Mouse (Mus musculus) skeletal muscle tissue, adult 2 months (tissue): ENCODE results near the gene Slc9a1.

ENCODE experiments used
- DNase-seq: peaks from one replicate; pipeline ENCODE4 v3.0.0-alpha.2; 2012; ENCODE audit warnings: low read depth, low spot score

Slc9a1 gene

DNA sequence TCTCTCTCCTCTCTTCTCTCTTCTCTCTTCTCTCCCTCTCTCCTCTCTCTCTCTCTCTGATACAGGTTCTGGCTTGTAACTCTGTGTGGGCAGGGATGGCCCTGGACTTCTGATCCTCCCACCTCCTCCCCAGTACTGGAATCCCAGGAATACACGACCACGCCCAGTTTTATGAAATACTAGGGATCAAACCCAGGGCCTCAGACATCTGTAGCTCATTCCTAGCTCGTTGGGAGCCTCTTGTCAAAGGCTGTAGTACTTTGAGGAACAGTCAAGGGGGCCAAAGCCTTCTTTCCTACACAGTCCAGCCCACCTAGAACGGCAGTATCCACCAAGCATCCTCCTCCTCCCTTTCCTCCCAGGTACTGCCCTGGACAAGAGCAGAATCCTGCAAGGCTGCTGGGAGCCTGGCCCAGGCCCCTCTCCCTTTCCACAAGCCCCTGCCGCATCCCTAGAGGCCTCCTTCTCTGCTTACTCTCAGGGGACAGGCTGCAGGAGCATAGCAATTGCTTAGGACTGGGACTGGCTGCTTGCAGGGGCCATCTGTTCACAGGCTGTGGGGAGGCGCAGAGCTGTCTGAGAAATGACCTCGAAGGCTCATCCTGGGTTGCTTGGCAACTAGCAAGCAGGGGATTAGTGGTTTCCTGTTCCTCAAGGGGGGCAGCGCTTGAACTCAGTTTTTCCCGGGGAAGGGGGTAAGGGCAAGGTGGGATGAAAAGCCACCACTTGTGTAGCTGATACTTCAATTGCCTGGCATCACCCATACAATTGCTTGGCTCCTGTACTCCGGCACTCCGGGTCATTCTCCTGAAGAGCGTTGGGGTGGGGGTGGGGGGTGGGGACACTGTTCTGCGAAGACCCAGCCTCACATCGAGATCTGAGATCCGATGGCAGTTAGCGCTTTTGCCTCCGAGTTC is 70.2 kb downstream of the Slc9a1 start:
- peak; percentile 32 for DNase-seq

DNA sequence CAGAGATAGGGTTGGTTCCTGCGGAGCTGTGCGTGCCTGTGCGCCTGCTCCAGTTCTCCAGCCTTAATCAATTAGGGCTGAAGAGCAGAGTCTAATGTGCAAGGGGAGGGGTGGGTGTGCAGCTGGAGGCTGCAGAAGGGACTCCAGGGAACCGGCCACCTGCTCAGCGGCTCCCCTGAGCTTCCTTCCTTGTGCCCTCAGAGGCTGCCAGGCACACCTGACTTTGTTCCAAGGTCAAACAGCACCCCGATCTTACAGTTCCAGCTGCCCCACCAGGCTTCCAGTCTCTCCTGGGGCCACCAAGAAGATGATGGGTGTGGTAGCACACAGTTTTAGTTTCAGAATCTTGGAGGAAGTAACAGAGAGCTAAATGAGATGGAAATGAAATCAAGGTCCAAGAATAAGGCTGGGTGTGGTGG is 70.9 kb downstream of the Slc9a1 start:
- DNase-seq = peak; percentile 18

DNA sequence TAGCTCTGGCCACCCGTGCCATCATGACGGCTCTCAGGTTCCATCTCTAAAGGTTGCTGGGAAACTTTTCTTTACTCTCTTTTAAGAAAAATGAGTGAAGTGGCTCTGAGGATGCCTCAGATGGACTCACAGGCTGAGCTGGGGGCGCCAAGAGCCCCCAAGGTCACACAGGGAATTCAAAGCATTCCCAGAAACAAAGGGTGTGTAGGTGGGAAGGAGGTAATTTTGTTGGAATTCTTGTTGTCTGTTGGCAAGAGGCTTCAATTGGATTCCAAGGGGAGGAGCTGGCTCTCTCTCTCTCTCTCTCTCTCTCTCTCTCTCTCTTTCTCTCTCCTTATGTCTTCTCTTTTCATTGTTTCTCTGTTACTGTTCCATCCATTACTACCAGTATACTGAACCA is 72.7 kb downstream of the Slc9a1 start:
- no peak for DNase-seq

DNA sequence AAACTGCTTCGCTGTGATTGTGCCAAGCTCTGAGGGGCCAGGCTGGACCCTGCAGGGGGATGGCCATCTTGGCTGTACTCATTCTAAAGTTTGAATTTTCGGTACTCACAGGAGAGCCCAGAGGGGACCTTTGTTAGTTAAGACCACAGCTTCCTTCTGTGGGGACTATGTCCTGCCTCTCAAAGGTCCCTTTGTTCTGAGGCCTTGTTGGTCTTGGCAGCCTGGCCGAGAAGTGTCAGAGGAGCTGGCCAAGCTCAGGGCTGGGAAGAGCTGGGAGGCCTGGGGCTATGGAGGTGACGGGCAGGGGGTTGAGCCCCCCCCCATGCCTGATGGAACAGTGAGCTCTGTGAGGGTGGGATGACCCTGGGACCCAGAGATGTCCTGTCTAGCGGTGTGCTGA is 73.6 kb downstream of the Slc9a1 start:
- DNase-seq = no peak

DNA sequence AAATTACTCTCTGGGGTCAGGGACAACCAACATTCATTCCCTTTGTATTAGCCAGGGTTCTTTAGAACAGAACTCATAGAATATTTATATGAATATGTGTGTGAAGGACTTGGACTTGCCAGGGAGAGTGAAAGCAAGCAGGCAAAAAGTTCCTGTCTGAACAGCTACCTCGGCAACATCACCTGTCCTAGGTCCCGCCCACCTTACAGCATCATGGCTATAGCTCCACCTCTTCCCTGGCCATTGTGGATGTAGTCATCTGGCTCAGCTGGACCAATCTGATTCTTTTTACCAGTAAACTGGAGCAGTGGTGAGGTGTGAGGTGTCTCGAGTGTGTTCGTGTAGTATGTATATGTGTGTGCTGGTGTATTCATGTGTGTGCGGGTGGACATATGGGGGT is 76.2 kb downstream of the Slc9a1 start:
- no peak for DNase-seq

DNA sequence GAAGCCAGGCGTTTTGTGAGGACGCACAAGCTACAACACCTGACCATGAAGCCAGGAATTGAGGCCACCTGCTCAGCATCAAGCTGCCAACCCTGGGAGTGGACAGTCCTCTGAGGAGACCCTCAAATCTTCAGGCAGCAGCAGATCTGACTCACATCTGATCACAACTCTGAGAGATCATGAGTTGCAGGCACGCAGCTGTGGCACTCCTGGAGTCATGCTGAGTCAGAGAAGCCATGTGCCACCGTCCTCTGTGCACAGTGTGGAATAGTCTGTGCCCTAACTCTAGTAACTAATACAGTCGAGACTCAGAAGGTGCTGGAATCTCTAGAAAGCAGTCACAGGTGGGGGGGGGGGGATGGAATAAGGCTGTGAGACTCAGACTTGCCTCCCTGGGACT is 77.9 kb downstream of the Slc9a1 start:
- no peak for DNase-seq

DNA sequence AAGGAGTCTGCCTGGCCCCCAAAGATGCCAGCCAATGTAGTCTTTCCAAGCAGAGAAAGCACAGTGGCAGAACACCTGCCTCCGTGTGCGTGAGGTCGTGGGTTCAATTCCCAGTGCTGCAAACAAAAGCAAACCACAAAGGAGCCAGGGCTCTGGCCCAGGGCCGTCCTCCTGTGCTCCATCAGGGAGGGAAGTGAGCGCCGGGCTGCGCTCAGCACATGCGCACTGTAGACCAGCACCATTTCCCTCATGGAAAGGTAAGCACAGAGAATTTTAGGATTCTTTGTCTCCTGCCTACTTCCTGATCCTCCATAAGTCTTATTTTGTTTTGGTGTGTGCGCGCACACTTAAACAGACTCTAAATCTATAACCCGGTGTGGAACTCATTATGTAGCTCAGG is 78.5 kb downstream of the Slc9a1 start:
- DNase-seq = no peak

DNA sequence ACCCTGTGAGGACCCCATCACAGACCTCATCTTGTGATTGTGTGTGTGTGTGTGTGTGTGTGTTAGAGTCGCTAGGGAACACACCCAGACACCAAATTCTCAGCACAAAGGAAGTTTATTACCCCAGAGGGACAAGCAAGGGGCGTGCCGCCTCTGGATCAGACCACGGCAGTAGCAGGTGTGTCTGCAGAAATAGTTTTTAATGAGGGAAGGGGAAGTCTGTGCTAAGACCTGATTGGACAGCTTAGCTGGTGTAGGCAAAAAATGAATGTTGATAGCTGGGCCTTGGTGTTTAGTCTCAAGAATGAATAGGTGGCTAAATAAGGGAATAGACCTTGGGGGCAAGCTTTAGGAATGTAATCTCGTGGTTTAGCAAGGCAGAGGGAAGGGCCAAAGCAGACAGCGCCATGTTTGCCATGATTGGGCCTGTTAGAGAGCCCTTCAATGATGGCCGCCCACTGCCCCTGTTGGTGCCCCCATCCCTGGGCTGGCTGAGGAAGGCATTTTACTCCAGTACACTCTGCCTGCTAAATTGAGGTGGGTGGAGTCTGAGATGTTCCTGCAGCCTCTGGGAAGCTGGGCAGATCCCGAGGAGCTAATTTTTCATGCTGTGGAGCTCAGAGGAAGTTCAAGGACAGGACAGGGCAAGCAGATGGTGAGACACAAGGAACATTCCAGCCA is 79.3 kb downstream of the Slc9a1 start:
- no peak for DNase-seq

DNA sequence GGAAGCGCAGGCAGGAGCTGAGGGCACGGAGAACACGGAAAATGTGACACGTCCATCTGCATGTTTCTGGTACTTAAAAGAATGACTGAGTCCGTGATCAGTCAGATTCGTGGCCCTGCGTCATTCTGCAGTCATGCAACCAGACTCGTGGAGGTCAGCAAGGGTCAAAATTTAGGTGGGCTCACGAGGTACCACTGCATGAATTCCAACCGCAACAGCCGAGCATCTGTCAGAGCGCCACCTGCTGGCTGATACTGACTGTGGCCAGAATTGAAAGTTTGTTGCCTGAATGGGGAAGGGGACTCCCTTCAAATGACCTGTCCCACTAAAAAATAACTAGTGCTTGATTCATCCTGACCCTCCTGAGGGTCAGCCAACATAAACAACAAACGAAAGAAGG is 80.2 kb downstream of the Slc9a1 start:
- DNase-seq = no peak

DNA sequence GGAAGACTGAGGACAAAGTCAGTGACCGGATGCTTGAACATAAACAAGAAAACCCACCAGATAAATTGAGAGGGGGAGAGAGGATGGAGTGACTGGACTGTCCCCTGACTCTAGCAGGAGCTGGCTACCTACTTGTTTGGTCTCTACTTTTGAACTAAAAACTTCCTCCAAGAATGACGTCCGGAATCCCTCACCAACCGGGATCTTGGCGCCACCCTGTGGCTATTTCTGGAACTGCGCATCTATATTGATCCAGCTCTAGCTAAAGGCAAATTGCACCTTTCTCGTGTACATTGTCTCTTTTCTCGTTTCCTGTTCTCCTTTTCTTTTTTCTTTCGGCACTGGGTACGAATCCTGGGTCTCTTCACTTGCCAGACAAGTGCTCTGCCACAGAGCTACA is 82.0 kb downstream of the Slc9a1 start:
- peak; percentile 51 for DNase-seq

DNA sequence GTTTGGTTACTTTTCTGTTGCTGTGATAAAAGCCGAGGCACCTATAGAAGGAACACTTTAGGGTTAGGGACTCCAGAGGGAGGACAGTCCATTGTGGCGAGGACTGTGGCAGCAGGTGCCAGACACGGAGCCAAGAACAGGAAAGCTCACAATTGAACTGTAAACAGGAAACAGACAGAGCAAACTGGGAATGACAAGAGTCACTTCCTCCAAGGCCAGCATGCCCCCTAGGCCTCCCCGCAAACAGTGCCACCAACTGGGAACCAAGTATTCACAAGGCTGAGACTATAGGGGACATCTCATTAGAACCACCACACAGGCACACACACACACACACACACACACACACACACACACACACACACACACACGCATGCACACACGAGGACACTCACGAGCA is 82.9 kb downstream of the Slc9a1 start:
- DNase-seq = no peak

DNA sequence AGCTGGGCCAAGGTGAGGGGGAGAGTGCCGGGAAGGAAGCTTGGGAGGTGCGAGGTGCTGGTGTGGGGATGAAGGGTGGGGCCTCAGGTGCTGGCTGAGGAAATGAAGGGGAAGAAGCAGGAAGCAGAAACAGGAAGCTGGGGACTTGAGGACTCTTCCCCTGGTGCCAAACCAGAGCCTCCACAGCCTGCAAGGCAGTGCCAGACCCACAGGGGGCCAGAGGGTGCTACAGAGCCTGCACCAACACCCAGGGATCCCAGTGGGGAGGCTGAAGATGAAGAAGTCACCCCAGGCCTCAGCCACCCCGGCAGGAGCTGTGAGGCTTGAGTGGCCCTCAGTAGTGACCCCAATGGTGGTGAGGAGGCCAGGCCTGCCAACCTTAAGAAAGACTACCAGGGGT is 88.5 kb downstream of the Slc9a1 start:
- DNase-seq = no peak

DNA sequence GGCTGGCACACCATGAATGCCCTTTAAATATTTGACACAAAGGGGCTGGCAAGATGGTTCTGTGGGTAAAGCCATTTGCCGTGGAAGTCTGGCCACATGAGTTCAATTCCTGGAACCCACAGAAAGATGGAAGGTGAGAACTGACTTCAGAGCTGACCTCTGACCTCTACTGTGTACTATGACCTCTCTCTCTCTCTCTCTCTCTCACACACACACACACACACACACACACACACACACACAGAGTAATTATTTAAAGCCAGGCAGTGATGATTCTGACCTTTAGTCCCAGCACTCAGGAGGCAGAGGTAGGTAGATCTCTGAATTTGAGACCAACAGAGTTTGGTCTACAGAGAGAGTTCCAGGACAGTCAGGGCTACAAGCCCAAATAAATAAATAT is 90.5 kb downstream of the Slc9a1 start:
- no peak for DNase-seq

DNA sequence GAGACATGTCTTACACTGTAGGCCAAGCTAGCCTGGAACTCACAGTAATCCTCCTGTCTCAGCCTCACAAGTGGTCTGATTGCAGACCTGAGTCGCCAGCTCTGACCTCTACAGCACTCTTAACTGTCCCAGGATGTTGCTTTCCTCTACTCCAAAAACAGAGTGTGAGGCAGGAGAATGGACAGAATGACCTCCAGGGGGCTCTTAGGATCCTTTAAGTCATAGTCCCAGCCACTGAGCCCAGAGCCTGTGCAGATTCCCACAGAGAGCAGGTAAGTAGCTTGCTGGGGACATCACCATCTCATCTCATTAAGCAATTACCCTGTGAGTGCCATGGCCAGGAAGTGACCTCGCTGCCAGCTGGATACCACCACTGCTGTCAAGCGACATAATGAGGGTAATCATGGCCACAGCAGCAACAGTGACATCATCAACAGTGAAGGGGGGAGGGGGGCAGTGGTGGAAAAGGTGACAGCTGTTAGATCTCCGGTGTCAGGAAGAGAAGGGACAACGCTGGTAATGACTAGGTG is 91.4 kb downstream of the Slc9a1 start:
- no peak for DNase-seq

DNA sequence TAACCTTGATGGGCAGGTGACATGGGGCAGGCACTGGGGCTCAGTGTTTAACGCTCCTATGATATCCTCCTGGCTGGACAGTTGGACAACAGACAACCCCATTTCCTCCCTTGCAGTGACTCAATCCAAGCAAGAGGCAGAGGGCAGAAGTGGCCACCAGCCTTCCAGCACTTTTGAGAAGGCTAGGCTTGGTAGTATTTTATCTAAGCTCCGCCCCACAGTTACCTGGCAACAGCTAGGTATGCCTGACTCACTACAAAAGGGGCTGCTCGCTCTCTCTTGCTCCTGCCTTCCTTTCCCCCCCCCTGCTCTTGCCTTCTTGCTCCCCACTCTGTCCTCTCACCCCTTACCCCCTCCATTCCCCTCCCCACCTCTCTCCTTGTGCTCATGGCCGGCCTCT is 91.9 kb downstream of the Slc9a1 start:
- DNase-seq = no peak

DNA sequence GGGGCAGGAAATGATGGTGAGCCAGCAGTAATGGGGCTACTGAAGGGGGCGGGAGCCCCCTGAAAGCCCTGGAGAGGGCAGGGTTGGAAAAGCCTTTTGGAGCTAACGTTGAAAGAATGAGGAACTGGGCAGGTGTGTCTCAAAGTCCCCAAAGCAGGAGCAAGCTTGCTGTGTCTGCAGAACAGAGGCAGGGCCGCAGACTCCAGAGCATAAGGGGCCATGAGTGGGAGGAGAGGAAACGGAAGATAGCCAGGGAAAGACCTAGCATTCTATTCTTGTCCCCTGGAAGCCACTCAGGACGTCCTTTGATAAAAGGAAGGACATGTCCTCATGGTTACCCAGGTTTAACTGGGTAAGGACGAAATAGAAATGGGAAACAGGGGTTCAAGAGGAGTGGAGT is 93.7 kb downstream of the Slc9a1 start:
- DNase-seq = no peak

DNA sequence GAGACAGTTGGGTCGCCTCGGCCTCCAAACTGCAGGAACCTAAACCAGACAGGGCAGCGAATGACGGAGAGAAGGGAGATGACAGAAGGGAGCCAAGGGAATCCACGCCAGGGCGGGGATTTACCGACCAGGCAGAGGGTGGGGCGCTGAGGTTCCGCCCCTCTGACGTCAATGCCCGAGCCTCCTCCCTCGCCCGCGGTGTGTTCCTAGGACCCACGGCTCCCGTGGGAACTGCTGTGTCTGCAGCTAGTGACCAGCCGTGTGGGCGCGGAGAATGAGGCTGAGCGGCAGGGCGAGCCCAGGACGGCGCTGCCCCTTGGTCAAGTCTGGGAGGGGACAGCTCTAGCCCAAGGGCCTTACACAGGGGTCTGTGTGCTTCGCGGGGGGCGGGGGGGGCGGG is 98.6 kb downstream of the Slc9a1 start:
- DNase-seq = peak; percentile 73

DNA sequence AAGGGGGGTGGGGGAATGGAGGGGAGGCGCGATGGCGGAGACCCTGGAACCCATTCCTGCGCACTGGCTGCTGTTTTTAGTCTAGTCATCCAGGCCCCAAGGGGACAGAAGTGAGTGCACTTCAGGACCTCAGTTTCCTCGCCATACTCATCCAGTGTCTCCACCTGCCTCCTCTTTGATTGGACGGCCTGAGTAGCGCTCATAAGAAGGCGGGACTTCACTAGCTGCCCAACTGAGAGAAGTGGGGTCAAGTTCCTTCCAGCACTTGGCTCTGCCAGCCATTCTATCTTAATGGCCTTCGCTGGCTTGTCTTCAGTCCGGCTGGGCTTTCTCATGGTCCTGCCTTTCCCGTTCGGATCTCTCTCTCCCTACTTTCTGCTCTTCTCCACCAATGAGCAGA is 99.6 kb downstream of the Slc9a1 start:
- DNase-seq = peak; percentile 72

DNA sequence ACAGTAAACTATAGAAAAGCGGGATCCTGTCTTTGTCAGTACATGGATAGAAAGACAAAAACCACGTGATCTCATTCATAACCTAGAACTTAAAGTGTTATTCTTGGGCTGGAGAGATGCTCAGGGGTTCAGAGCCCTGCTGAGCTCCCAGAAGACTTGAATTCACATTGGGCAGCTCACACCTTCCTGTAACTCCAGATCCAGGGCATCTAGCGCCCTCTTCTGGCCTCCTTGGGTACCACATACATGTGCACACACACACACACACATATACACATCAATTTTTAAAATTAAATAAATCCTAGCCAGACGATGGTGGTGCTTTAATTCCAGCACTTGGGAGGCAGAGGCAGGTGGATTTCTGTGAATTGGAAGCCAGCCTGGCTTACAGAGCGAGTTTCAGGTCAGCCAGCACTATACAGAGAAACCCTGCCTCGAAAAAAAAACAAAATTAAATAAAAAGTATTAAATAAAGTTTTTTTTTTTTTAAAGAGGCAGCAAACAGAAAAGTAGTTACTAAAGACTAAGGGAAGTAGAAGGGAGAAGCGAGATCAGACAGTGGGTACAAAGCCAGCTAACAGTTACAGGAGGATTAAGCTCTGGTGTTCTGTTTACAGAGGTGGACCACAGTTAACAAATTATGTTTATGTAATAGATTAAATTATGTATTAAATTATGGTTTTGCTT is 101.8 kb downstream of the Slc9a1 start:
- no peak for DNase-seq
